Mouse (Mus musculus) neural tube, embryonic 15.5 days (tissue): ENCODE results near the gene Tfb1m. TPM values are rescaled to one million over a fixed set of nuclear protein-coding genes. Genes with fewer than 3 reads are reported as not detected.

ENCODE experiments used
- ATAC-seq: fragments of 200-750 bp; cut with Nextera tagmentation; 2 replicates; pipeline ENCODE4 v1.8.0; 2017; ENCODE audit warnings: mild to moderate bottlenecking, moderate TSS enrichment, moderate library complexity; ENCODE audit not compliant: low FRiP score
- H3K27ac ChIP-seq: fragments of 300-500 bp; sonication (generic); replicated peaks from 2 replicates; pipeline ENCODE4 v1.5.1; 2015; ENCODE audit warnings: mild to moderate bottlenecking, inconsistent platforms
- H3K27me3 ChIP-seq: fragments of 300-500 bp; sonication (generic); replicated peaks from 2 replicates; pipeline ENCODE4 v1.6.1; 2015; ENCODE audit warnings: inconsistent platforms
- H3K36me3 ChIP-seq: fragments of 300-500 bp; sonication (generic); 2 replicates; pipeline ENCODE4 v1.6.1; 2015; ENCODE audit warnings: inconsistent platforms
- H3K4me1 ChIP-seq: fragments of 300-500 bp; sonication (generic); 2 replicates; pipeline ENCODE4 v1.6.1; 2015; ENCODE audit warnings: inconsistent platforms
- H3K4me2 ChIP-seq: fragments of 300-500 bp; sonication (generic); 2 replicates; pipeline ENCODE4 v1.6.1; 2015; ENCODE audit warnings: inconsistent platforms, mild to moderate bottlenecking, moderate library complexity
- H3K4me3 ChIP-seq: fragments of 300-500 bp; sonication (generic); replicated peaks from 2 replicates; pipeline ENCODE4 v1.5.1; 2015; ENCODE audit warnings: mild to moderate bottlenecking, inconsistent platforms
- H3K9ac ChIP-seq: fragments of 300-500 bp; sonication (generic); replicated peaks from 2 replicates; pipeline ENCODE4 v1.6.1; 2015; ENCODE audit warnings: mild to moderate bottlenecking, inconsistent platforms
- H3K9me3 ChIP-seq: fragments of 300-500 bp; sonication (generic); replicated peaks from 2 replicates; pipeline ENCODE4 v1.6.1; 2016; ENCODE audit warnings: inconsistent platforms
- WGBS: fragments of 180-500 bp; shearing (Covaris S2); methylation state at CpG from one replicate; pipeline ENCODE4 v1.1.7; 2015; ENCODE audit warnings: mixed read lengths; 5-methylcytosine and 5-hydroxymethylcytosine counted together
- polyA plus RNA-seq: library from polyadenylated mRNA; unstranded; fragments of >200 nt; fragmentation: Nextera tagmentation; extraction: Ambion mirVana; gene quantifications from 2 replicates; pipeline ENCODE4 v1.2.1, GENCODE M21; 2015

Gene Tfb1m
- polyA plus RNA-seq, result 13.0 and 15.3 TPM in 2 replicates

GRCm38 (mm10) chr17:3557331-3558311 lies at the start of gene Tfb1m:
TSS of gene Tfb1m (minus strand) at chr17:3557781.
- H3K4me2 ChIP-seq, result peak within 1 kb of the TSS; percentile 66
- H3K36me3 ChIP-seq, result peaks cover 3% of the 10 kb centered on the region; the same call in 1 of the 2 replicates
- H3K9ac ChIP-seq, result peak within 1 kb of the TSS; percentile 62
- H3K9me3 ChIP-seq, result no peaks in the 10 kb centered on the region
- peak; percentile 100 for ATAC-seq
- H3K4me1 ChIP-seq, result peaks cover 15% of the 10 kb centered on the region
- under 1% methylated on average over 60 of the region's 60 CpGs for WGBS
- no peaks in the 10 kb centered on the region for H3K27me3 ChIP-seq
- H3K27ac ChIP-seq, result peak within 1 kb of the TSS; percentile 95
- peak within 1 kb of the TSS; percentile 75 for H3K4me3 ChIP-seq

- no peak for ATAC-seq
- WGBS, result 90% methylated on average over 6 of the region's 6 CpGs
- no peaks in the 10 kb centered on the region for H3K27me3 ChIP-seq
- H3K4me3 ChIP-seq, result no peak overlapping the region
- no peaks in the 10 kb centered on the region for H3K9me3 ChIP-seq
- no peak overlapping the region for H3K27ac ChIP-seq
- no peak overlapping the region for H3K9ac ChIP-seq
- no peaks in the 10 kb centered on the region for H3K4me1 ChIP-seq
- H3K36me3 ChIP-seq, result no peaks in the 10 kb centered on the region
- no peak overlapping the region for H3K4me2 ChIP-seq
Observed at GRCm38 (mm10) chr17:3602954-3603672, 45.5 kb upstream of the Tfb1m start.

DNA sequence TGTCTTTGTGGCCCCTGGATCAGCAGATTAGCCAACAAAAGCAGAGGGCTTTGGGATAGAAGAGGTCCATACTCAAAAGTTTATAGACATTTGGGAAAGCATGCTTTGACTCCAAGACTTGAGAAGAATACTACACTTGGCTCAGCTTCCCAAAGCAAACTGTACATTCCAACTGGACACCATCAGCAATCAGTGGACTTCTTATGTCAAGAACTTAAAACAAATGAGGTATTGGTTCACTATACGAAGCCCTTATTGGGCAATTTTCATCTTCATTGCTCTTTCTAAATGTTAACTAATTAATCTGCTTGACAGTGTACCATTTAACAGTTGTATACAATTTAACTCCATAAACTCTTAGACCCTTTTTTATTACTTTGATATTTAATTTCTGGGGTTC lies 40.8 kb upstream of the Tfb1m start:
- Histone ChIP-seq H3K9me3 (no peaks in the 10 kb centered on the region), H3K9ac (no peak overlapping the region), H3K4me3 (no peak overlapping the region), H3K4me1 (no peaks in the 10 kb centered on the region), H3K36me3 (no peaks in the 10 kb centered on the region), H3K27ac (no peak overlapping the region), H3K4me2 (no peak overlapping the region), H3K27me3 (no peaks in the 10 kb centered on the region)
- 71% methylated on average over 1 of the region's 1 CpGs for WGBS
- no peak for ATAC-seq

DNA sequence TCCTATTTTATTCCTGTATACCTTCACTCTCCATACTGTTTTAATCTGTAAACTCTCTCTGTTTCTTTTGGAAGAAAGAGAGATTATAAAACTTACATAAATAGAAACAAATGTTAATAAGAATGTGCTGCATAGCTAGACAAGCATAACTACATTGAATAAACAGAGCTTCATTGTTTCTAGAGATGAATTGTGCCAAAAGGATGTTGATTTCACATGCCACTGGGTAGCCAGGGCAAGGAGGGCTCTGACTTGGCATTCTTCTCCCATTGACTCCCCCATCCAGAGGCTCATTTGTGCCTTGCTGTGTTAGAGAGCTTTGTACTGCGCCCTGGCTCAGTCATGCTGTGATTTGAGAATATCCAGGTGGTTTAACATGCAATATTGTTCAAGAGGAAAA lies 40.3 kb upstream of the Tfb1m start:
- H3K4me3 ChIP-seq, result no peak overlapping the region
- no peak for ATAC-seq
- no peaks in the 10 kb centered on the region for H3K9me3 ChIP-seq
- 73% methylated on average over 1 of the region's 1 CpGs for WGBS
- H3K27ac ChIP-seq, result no peak overlapping the region
- H3K9ac ChIP-seq, result no peak overlapping the region
- no peaks in the 10 kb centered on the region for H3K27me3 ChIP-seq
- no peaks in the 10 kb centered on the region for H3K36me3 ChIP-seq
- H3K4me1 ChIP-seq, result no peaks in the 10 kb centered on the region
- H3K4me2 ChIP-seq, result no peak overlapping the region

DNA sequence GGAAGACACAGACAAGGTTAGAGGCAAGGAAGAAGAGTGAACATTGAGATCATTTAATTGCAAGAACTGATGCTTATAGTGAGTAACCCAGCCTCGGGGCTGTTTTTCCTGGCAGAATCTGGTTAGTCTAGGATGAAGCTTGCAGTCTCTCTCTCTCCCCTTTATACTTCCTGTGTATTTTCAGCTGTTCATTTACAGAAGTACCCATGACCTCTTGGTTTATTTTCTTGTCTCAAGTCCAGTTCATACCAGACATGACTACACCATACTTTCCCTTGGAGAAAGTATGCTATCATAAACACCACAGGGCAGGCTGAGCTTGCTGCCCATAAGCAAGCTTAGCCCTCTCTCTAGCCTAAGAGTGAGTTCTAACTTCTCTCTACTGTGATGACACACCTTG lies 39.5 kb upstream of the Tfb1m start:
- Histone ChIP-seq H3K27ac (no peak overlapping the region), H3K9ac (no peak overlapping the region)
- no peak for ATAC-seq

GRCm38 (mm10) chr17:3570876-3571275 lies 13.3 kb upstream of the Tfb1m start:
- Histone ChIP-seq H3K27me3 (no peaks in the 10 kb centered on the region), H3K9me3 (no peaks in the 10 kb centered on the region), H3K36me3 (no peaks in the 10 kb centered on the region), H3K27ac (no peak overlapping the region), H3K4me1 (peaks cover 3% of the 10 kb centered on the region; the same call in 1 of the 2 replicates), H3K9ac (no peak overlapping the region), H3K4me3 (no peak overlapping the region), H3K4me2 (peak overlapping the region; percentile 28; the same call in 1 of the 2 replicates)
- 3% methylated on average over 12 of the region's 12 CpGs for WGBS
- ATAC-seq, result no peak

More for the DNA sequence above, 39.5 kb upstream of the Tfb1m start:
- Histone ChIP-seq H3K36me3 (no peaks in the 10 kb centered on the region), H3K4me1 (no peaks in the 10 kb centered on the region), H3K4me2 (no peak overlapping the region), H3K4me3 (no peak overlapping the region), H3K27me3 (no peaks in the 10 kb centered on the region), H3K9me3 (no peaks in the 10 kb centered on the region)
- WGBS, result 84% methylated on average over 1 of the region's 1 CpGs

- Histone ChIP-seq H3K4me1 (peaks cover 8% of the 10 kb centered on the region), H3K9me3 (no peaks in the 10 kb centered on the region), H3K27ac (no peak overlapping the region), H3K9ac (no peak overlapping the region), H3K36me3 (no peaks in the 10 kb centered on the region), H3K4me3 (no peak overlapping the region), H3K27me3 (no peaks in the 10 kb centered on the region), H3K4me2 (no peak overlapping the region)
- ATAC-seq, result no peak
- 60% methylated on average over 8 of the region's 8 CpGs for WGBS
Observed at GRCm38 (mm10) chr17:3562405-3562804, 4.8 kb upstream of the Tfb1m start.

- no peak for ATAC-seq
- peaks cover 15% of the 10 kb centered on the region for H3K4me1 ChIP-seq
- no peaks in the 10 kb centered on the region for H3K9me3 ChIP-seq
- H3K27me3 ChIP-seq, result no peaks in the 10 kb centered on the region
- no peak overlapping the region for H3K27ac ChIP-seq
- H3K4me3 ChIP-seq, result no peak overlapping the region
- WGBS, result 72% methylated on average over 3 of the region's 3 CpGs
- no peaks in the 10 kb centered on the region for H3K36me3 ChIP-seq
- no peak overlapping the region for H3K4me2 ChIP-seq
- H3K9ac ChIP-seq, result no peak overlapping the region
Observed at GRCm38 (mm10) chr17:3560534-3560933, 3.0 kb upstream of the Tfb1m start.

DNA sequence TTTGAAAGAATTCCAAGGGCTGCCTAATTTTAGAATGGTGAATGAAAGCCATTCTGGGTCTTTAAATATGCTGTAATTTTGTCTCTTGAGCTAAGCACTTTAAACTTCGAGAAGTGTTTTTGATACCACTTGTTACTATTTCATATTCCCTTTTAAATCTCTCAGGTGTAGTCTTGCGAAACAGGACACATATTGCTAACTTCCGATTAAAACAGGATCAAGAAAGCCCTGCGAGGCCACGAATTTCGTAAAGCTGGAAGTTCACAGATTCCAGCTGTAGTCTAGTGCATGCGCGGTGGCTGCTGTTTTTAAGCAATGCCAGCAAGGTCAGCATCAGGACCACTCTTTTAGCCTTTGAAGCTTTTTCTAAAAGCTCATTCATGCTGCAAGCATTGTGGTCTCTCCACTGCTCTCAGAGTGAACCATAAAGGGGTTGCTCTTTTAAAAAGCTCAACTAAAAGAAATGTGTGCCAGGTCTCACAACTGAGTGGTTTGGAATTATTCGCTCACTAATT lies 832 bp upstream of the Tfb1m start:
- no peaks in the 10 kb centered on the region for H3K27me3 ChIP-seq
- peaks cover 3% of the 10 kb centered on the region; the same call in 1 of the 2 replicates for H3K36me3 ChIP-seq
- H3K9ac ChIP-seq, result no peak overlapping the region
- peak overlapping the region; percentile 66 for H3K4me2 ChIP-seq
- H3K9me3 ChIP-seq, result no peaks in the 10 kb centered on the region
- peak overlapping the region; percentile 95 for H3K27ac ChIP-seq
- 51% methylated on average over 9 of the region's 9 CpGs for WGBS
- peaks cover 15% of the 10 kb centered on the region for H3K4me1 ChIP-seq
- ATAC-seq, result no peak
- H3K4me3 ChIP-seq, result peak overlapping the region; percentile 75

GRCm38 (mm10) chr17:3556251-3556650 lies 1.3 kb downstream of the Tfb1m start:
- peaks cover 3% of the 10 kb centered on the region; the same call in 1 of the 2 replicates for H3K36me3 ChIP-seq
- no peaks in the 10 kb centered on the region for H3K9me3 ChIP-seq
- no peak overlapping the region for H3K4me3 ChIP-seq
- ATAC-seq, result no peak
- peak overlapping the region; percentile 66; the same call in 1 of the 2 replicates for H3K4me2 ChIP-seq
- H3K27me3 ChIP-seq, result no peaks in the 10 kb centered on the region
- H3K9ac ChIP-seq, result no peak overlapping the region
- peaks cover 15% of the 10 kb centered on the region for H3K4me1 ChIP-seq
- H3K27ac ChIP-seq, result no peak overlapping the region
- WGBS, result 83% methylated on average over 1 of the region's 1 CpGs

- WGBS, result 63% methylated on average over 7 of the region's 7 CpGs
Observed at GRCm38 (mm10) chr17:3547725-3548124, 9.9 kb downstream of the Tfb1m start.

More at GRCm38 (mm10) chr17:3547725-3548124, 9.9 kb downstream of the Tfb1m start:
- Histone ChIP-seq H3K4me2 (no peak overlapping the region), H3K27me3 (no peaks in the 10 kb centered on the region), H3K36me3 (0 out of 2 replicates have a peak, but pooled peaks cover 2% of the 10 kb centered on the region), H3K9me3 (no peaks in the 10 kb centered on the region), H3K4me3 (no peak overlapping the region), H3K4me1 (no peaks in the 10 kb centered on the region), H3K27ac (no peak overlapping the region), H3K9ac (no peak overlapping the region)
- ATAC-seq, result no peak
